Mouse (Mus musculus): ENCODE data around the gene Tmem121.

The Tmem121 gene

DNA sequence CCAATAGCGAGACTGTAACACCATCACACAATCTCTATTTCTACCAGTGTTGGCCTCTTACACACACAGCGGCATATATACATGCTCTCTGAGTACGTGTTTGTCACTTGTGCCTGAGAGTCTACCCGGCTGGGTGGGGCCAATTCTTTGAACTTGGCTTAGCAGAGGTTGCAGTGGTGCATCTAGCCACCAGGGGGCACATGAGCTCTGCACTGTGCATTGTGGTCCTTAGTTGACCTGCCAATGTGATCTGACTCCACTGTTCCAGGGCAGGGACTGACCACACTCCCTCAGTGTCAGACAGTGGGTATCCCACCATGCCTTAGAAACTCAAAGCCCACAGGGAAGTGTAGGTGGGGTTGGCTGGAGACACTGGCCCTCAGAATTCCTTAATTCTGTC lies 34.1 kb downstream of the Tmem121 start:
- DNase-seq (ENCODE audit: low read depth, low spot score), result peak; percentile 80

DNA sequence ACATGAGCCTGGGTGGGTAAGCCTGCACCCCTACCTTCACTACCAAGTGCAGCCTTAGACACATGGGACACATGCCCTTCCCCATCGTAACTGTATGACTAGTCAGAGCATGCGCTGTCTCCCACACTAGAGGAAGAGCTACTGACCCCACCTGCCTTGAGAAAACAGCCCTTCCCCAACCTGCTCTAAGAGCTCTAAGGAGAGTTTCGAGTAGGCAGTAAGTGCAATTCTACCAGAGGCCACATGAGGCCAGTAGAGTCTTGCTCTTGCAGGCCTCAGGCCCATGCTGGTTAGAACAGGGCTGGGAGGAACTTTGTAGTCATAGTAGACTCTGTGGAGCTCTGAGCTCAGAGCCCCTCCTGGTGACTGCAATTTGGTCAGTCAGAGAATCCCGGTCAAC lies 34.7 kb downstream of the Tmem121 start:
- DNase-seq (ENCODE audit: low read depth, low spot score), result peak; percentile 93

DNA sequence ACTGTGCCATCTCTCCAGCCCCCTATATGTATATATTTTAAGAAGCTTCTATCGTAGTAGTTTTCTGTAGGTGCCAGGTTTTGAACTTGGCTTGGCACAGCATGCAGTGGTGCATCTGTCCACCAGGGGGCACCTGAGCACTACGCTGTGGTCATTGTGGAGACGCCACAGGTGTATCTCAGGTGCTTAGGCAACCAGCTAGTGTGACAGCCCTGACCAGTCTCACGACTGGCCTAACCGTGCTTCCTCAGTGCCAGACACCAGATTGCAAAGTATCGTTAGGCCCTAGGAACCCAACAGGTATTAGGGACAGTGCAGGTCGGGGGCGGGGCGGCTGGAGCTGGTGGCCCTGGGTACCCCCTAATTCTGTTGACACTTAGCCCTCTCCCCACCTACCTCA lies 35.6 kb downstream of the Tmem121 start:
- peak; percentile 90 for DNase-seq (ENCODE audit: low read depth, low spot score)

DNA sequence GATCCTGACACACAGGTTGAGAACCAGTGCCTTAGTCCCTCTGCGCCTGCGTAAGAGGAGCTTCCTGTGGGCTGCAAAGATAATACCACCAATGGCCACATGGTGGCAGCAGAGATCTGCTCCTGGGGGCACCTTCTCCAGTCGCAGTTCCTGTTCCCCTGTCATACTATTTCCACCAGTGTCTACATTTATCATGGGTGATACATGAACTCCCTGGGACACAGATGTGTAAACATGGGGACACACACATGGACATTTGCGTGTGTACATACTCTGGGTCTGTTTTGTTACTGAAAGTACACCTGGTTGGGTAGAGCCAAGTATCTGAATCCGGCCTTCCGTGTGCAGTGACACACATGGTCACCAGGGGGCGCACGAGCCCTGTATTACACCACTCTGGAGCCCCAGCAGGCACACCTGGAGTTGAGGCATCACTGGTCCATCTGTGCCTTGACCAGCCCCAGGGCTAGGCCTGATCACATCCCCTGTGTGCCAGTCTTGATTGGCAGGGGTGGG lies 36.4 kb downstream of the Tmem121 start:
- DNase-seq (ENCODE audit: low read depth, low spot score), result peak; percentile 98

DNA sequence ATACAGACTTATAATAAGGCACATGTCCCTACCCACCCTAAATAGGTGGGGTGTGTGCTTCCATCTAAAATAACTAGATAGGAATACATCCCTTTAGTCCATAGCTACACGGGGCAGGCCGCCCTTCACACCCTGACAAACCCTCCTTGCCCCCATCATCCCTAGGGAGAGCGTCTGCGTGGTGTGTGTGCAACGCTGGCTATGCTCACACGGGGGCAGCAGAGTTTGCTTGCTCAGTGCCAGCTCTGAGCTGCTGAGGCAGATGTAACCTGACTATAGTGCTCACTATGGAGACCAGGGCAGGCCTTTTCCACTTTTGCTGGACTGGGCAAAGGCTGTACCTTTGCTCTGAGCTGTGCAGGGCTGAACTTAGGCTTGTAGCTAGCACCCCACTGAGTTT lies 37.0 kb downstream of the Tmem121 start:
- DNase-seq (ENCODE audit: low read depth, low spot score), result peak; percentile 96

DNA sequence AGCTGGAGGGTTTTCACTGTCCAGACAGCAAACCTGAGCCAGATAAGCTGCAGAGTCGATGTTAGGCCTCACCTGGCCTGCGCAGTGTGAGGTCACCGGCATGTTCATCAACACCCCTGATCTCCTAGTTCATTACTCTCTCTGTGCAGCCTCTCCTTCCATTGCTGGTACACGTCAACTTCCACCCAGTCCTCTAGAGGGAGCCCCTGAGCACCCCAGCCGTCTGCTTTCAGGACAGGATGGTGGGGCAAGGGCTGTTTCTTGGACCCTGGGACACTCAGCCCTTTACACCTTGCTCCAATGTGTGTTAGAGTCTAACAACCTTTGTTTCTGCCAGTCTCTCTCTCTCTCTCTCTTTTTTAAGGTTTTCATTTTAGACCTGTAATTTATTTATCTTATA lies 38.5 kb downstream of the Tmem121 start:
- peak; percentile 94 for DNase-seq (ENCODE audit: low read depth, low spot score)

DNA sequence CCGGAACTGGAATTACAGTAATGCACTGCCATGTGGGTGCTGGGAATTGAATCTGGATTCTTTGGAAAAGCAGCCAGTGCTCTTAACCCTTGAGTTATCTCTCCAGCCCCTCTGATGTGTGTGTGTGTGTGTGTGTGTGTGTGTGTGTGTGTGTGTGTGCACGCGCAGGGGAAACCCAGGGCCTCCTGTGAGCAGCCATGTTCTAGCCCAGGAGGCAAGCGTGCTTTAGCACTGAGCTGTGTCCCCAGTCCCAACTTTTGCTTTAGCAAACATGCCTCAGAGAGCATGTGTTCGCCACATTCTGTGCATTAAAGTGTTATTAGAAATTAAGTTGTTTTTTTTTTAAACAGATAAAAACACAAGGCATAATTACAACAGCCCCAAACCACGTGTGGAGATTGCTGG lies 39.0 kb downstream of the Tmem121 start:
- DNase-seq (ENCODE audit: low read depth, low spot score), result peak; percentile 64

DNA sequence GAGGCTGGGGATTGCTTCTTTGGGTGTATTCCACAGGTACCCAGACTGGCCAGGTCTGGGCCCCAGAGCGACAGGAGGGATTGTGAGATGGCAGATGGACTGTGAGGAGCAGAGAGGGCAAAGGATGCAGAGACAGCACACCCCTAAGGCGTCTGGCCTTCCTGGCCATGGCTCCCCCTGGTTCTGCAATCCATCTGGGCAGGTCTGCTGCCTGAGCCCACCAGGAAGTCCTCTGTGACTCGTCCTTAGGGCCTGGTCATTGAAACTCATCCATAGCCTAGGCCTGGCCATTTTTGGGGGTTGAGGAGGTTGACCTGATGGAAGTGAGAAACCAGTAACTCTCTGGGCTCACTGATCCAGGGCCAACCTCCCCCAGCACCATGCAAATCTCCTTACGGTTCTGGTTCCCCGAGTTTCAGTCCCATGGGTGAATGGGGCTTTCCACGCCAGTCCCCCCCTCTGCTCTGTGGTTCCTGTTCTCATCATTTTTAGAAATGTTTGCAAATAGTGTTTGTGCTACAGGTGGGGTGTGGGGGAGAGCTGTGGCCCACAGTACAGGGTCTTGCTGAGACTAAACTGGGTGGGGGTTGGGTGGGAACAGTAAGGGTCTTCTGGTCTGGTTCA lies 42.4 kb downstream of the Tmem121 start:
- DNase-seq (ENCODE audit: low read depth, low spot score), result peak; percentile 97

DNA sequence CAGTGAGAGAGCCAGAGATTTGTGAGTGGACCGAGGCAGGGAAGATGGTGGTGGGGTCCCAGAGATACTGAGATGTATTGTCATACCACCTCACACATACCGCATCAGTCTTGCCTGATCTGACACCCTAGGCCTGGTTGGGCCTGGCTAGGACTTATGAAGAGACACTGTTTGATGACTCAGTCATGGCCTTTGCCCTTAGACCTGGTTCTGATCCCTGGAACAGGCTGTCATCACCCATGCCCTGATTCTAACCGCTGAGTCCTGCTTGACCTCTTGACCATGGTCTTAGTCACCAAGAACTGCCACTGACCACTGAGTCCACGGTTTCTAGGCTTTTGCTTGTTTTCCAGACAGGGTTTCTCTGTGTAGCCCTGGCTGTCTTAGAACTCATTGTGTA lies 45.0 kb downstream of the Tmem121 start:
- DNase-seq (ENCODE audit: low read depth, low spot score), result peak; percentile 72

DNA sequence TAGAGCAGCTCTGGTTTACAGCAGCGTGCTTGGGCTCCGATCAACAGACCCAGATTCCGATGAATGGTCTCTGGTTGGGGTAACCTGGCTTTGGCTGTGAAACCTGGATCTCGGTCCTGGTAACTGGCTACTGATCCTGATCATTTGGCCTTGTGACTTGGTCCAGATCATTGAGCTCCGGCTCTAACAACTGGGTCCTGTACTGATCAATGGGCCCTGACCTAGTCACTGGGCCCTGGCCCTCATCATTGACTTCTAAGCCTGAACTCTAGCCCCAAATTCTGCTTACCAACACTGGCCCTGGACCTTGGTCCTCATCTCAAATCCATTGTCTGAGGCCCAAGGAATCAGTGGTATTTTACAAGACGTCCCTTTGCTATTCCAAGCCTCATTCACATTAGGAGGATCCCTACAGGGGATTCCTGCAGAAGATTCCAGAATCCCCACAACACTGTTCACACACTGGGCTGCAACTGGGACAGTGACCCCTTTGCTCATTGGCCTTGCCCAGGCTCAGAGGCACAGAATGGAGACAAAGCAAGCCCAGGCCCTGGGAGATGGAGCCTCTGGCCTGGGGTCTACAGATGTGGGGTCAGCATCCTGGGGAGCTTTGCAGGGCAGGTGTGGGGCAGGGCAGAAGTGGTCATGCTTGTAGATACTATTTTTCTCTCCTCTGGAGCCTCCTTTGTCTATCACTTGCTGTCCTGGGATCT lies 46.0 kb downstream of the Tmem121 start:
- DNase-seq (ENCODE audit: low read depth, low spot score), result peak; percentile 90

DNA sequence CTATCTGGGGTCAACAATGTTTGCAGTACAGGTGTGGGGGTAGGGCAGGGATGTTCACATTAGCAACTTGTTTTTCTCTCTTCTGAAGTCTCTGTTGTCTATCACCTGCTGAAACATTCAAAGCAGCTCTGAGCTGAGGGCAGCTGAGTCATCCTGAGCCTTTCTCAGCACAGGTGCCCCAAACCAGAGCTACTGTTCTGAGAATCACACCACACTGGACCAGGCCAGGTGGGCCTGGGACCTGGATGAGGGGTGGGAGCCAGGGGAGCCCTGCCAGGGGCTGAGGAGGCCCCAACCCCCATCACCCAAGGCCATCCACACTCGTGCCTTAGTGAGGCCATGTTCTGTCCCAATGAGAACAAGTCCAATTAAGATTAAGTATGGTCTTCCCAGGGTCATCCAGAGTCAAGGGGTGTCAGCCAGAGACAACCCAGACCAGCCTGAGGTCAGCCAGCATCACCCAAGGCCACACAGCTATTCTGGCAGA lies 46.6 kb downstream of the Tmem121 start:
- DNase-seq (ENCODE audit: low read depth, low spot score), result peak; percentile 96
